Mouse (Mus musculus) MEL (cell line): Measurements from ENCODE around the gene Rabep2.

Experiments
- CHD2 ChIP-seq: IDR thresholded peaks from 2 replicates; pipeline ENCODE4 v1.6.1; 2011; ENCODE audit warnings: low read length, improper control_type of control experiment
- CTCF ChIP-seq, 3 experiments: IDR thresholded peaks in 2 of 3; conservative IDR thresholded peaks in 1 of 3; 2 replicates each; pipeline ENCODE4 v1.5.1; 2011 to 2012; ENCODE audit warnings: low read length in 3 of 3, low read depth in 2 of 3, mild to moderate bottlenecking in 2 of 3, improper control_type of control experiment in 1 of 3, inconsistent platforms in 1 of 3, mixed read lengths in 1 of 3, moderate library complexity in 1 of 3; ENCODE audit not compliant: control insufficient read depth in 1 of 3, insufficient read depth in 1 of 3, poor library complexity in 1 of 3, severe bottlenecking in 1 of 3
- KAT2A ChIP-seq: conservative IDR thresholded peaks from 2 replicates; pipeline ENCODE4 v1.6.1; 2012; ENCODE audit warnings: low read depth, low read length, improper control_type of control experiment, inconsistent platforms
- MEF2A ChIP-seq: IDR thresholded peaks from 2 replicates; pipeline ENCODE4 v1.6.1; 2014; ENCODE audit warnings: low read depth, mild to moderate bottlenecking, inconsistent platforms, low read length, improper control_type of control experiment; ENCODE audit not compliant: poor library complexity, insufficient replicate concordance, severe bottlenecking; ENCODE audit errors: extremely low read depth
- POLR2A ChIP-seq, 2 experiments: IDR thresholded peaks; 2 replicates each; pipeline ENCODE4 v1.6.1; 2011 to 2012; ENCODE audit warnings: low read length in 2 of 2, mild to moderate bottlenecking in 2 of 2, control low read depth in 1 of 2, improper control_type of control experiment in 1 of 2, low read depth in 1 of 2, moderate library complexity in 1 of 2; ENCODE audit not compliant: control insufficient read depth in 1 of 2, insufficient read depth in 1 of 2, poor library complexity in 1 of 2
- POLR2AphosphoS2 ChIP-seq: IDR thresholded peaks from 2 replicates; pipeline ENCODE4 v1.6.1; 2011; ENCODE audit warnings: low read length, improper control_type of control experiment
- POLR2AphosphoS5 ChIP-seq: IDR thresholded peaks from 2 replicates; pipeline ENCODE4 v1.6.1; 2012; ENCODE audit warnings: low read depth, borderline replicate concordance, mild to moderate bottlenecking, inconsistent platforms, low read length, moderate library complexity, mixed read lengths
- RCOR1 ChIP-seq: IDR thresholded peaks from 2 replicates; pipeline ENCODE4 v1.6.1; 2012; ENCODE audit warnings: low read depth, mild to moderate bottlenecking, inconsistent platforms, low read length, improper control_type of control experiment
- SIN3A ChIP-seq: IDR thresholded peaks from 2 replicates; pipeline ENCODE4 v1.6.1; 2012; ENCODE audit warnings: low read length, improper control_type of control experiment, inconsistent platforms
- TCF12 ChIP-seq: IDR thresholded peaks from 2 replicates; pipeline ENCODE4 v1.6.1; 2014; ENCODE audit warnings: low read depth, mild to moderate bottlenecking, inconsistent platforms, low read length, improper control_type of control experiment, moderate library complexity
- USF2 ChIP-seq, 2 experiments: IDR thresholded peaks; 2 replicates each; pipeline ENCODE4 v1.6.1; 2011 to 2012; ENCODE audit warnings: improper control_type of control experiment in 2 of 2, low read length in 2 of 2, borderline replicate concordance in 1 of 2, inconsistent platforms in 1 of 2, low read depth in 1 of 2, mild to moderate bottlenecking in 1 of 2; ENCODE audit not compliant: insufficient read depth in 1 of 2

DNA sequence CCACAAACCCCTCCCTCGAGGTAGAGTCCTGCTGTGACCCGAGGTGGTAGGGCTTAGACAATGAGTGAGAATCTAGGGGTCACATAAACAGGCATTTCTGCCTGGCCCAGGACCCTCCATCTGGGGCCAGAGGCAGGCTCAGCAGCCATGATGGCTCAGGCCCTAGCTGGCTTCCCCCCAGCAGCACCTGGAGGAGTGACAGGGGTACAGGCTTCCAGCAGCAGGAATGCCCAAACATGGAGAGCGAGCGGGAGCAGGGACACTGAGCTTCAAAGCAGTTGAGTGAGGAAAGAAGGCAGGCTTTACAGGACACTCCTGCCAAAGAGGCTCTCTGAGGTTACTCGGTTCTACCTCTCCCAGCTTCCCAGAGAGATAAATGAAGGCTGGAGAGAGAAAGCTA lies 36.3 kb downstream of the Rabep2 start:
- TF ChIP-seq POLR2A (IDR thresholded peaks at IDR 0.05; ENCODE audit: control insufficient read depth in 1 of 2, insufficient read depth in 1 of 2, low read depth in 1 of 2, low read length in 2 of 2, poor library complexity in 1 of 2), result no peak
- no peak for TF ChIP-seq CTCF (IDR thresholded peaks at IDR 0.05 in 2 of 3, conservative IDR thresholded peaks at IDR 0.05 in 1 of 3; ENCODE audit: control insufficient read depth in 1 of 3, insufficient read depth in 1 of 3, low read depth in 2 of 3, low read length in 3 of 3, poor library complexity in 1 of 3, severe bottlenecking in 1 of 3)
- no peak for TF ChIP-seq MEF2A
- no peak for TF ChIP-seq CHD2
- TF ChIP-seq POLR2AphosphoS5, result no peak
- TF ChIP-seq USF2 (IDR thresholded peaks at IDR 0.05; ENCODE audit: borderline replicate concordance in 1 of 2, insufficient read depth in 1 of 2, low read depth in 1 of 2, low read length in 2 of 2), result no peak
- no peak for TF ChIP-seq POLR2AphosphoS2
- TF ChIP-seq SIN3A, result no peak
- TF ChIP-seq RCOR1, result no peak
- TF ChIP-seq TCF12, result no peak
- no peak for TF ChIP-seq KAT2A
